Mouse (Mus musculus) CH12.LX (cell line): Measurements from ENCODE around the gene Taok1. TPM values are rescaled to one million over a fixed set of nuclear protein-coding genes. Genes with fewer than 3 reads are reported as not detected.

Experiments used
- DNase-seq: peaks from one replicate; pipeline ENCODE4 v3.0.0-alpha.2; 2013; ENCODE audit errors: extremely low read depth
- H3K27ac ChIP-seq: 2 replicates; pipeline ENCODE4 v1.5.1; 2012; ENCODE audit warnings: low read depth, mild to moderate bottlenecking, control low read depth, moderate library complexity; ENCODE audit not compliant: insufficient read depth
- H3K27me3 ChIP-seq: replicated peaks from 2 replicates; pipeline ENCODE3; 2012; ENCODE audit warnings: inconsistent platforms
- H3K36me3 ChIP-seq, 2 experiments: replicated peaks in 1 of 2; 2 replicates each; pipeline versions ENCODE3 to v1.6.1; 2012; ENCODE audit warnings: inconsistent platforms in 1 of 2, low read length in 1 of 2, mild to moderate bottlenecking in 1 of 2, mixed read lengths in 1 of 2, moderate library complexity in 1 of 2; ENCODE audit not compliant: control insufficient read depth in 1 of 2, insufficient read depth in 1 of 2
- H3K4me1 ChIP-seq, 2 experiments: 2 replicates each; pipeline ENCODE4 v1.6.1; 2012; ENCODE audit warnings: inconsistent platforms in 1 of 2, moderate library complexity in 1 of 2; ENCODE audit not compliant: insufficient read depth in 2 of 2, control insufficient read depth in 1 of 2
- H3K4me2 ChIP-seq: 2 replicates; pipeline ENCODE4 v1.6.1; 2012; ENCODE audit warnings: low read depth, mild to moderate bottlenecking, control low read depth; ENCODE audit not compliant: poor library complexity, insufficient read depth, severe bottlenecking
- H3K4me3 ChIP-seq, 3 experiments: fragments of 150-350 bp in 1 of 3; sonication (generic) in 1 of 3; replicated peaks in 1 of 3; 2 replicates each; pipeline versions ENCODE3 to v1.5.1; 2011 to 2012; ENCODE audit warnings: low read depth in 2 of 3, low read length in 2 of 3, mild to moderate bottlenecking in 2 of 3, moderate library complexity in 2 of 3, control low read depth in 1 of 3, improper control_type of control experiment in 1 of 3, inconsistent platforms in 1 of 3, mixed read lengths in 1 of 3; ENCODE audit not compliant: poor library complexity in 1 of 3
- H3K79me2 ChIP-seq: replicated peaks from 2 replicates; pipeline ENCODE4 v1.6.1; 2012; ENCODE audit warnings: mild to moderate bottlenecking, moderate library complexity; ENCODE audit not compliant: control insufficient read depth, poor library complexity, insufficient read depth, severe bottlenecking; ENCODE audit errors: extremely low read depth
- H3K9ac ChIP-seq: 2 replicates; pipeline ENCODE4 v1.6.1; 2012; ENCODE audit warnings: low read depth, mild to moderate bottlenecking, control low read depth, moderate library complexity; ENCODE audit not compliant: insufficient read depth
- H3K9me3 ChIP-seq: replicated peaks from 2 replicates; pipeline ENCODE3; 2012; ENCODE audit warnings: low read length, inconsistent platforms, mixed read lengths
- BHLHE40 ChIP-seq: IDR thresholded peaks from 2 replicates; pipeline ENCODE4 v1.6.1; 2011; ENCODE audit warnings: mild to moderate bottlenecking, low read depth, low read length, improper control_type of control experiment
- CHD1 ChIP-seq: IDR thresholded peaks from 2 replicates; pipeline ENCODE4 v1.6.1; 2012; ENCODE audit warnings: low read depth, low read length, improper control_type of control experiment, inconsistent platforms
- CHD2 ChIP-seq: IDR thresholded peaks from 2 replicates; pipeline ENCODE4 v1.6.1; 2011; ENCODE audit warnings: low read length, improper control_type of control experiment
- CTCF ChIP-seq, 2 experiments: IDR thresholded peaks in 1 of 2; conservative IDR thresholded peaks in 1 of 2; 2 replicates each; pipeline ENCODE4 v1.5.1; 2011 to 2012; ENCODE audit warnings: low read depth in 2 of 2, low read length in 2 of 2, improper control_type of control experiment in 1 of 2, inconsistent platforms in 1 of 2, mild to moderate bottlenecking in 1 of 2, moderate library complexity in 1 of 2
- E2F4 ChIP-seq: IDR thresholded peaks from 2 replicates; pipeline ENCODE4 v1.6.1; 2011; ENCODE audit warnings: low read depth, low read length, improper control_type of control experiment; ENCODE audit not compliant: insufficient replicate concordance
- ELF1 ChIP-seq: IDR thresholded peaks from 2 replicates; pipeline ENCODE4 v1.6.1; 2014; ENCODE audit warnings: low read depth, mild to moderate bottlenecking, inconsistent platforms, low read length, improper control_type of control experiment
- EP300 ChIP-seq: IDR thresholded peaks from 2 replicates; pipeline ENCODE4 v1.6.1; 2011; ENCODE audit warnings: low read length, improper control_type of control experiment
- ETS1 ChIP-seq: conservative IDR thresholded peaks from 2 replicates; pipeline ENCODE4 v1.6.1; 2012; ENCODE audit warnings: low read depth, mild to moderate bottlenecking, inconsistent platforms, low read length, improper control_type of control experiment, moderate library complexity
- GABPA ChIP-seq: IDR thresholded peaks from 2 replicates; pipeline ENCODE4 v1.6.1; 2012; ENCODE audit warnings: low read depth, low read length, improper control_type of control experiment, inconsistent platforms; ENCODE audit not compliant: insufficient replicate concordance
- HCFC1 ChIP-seq: IDR thresholded peaks from 2 replicates; pipeline ENCODE4 v1.6.1; 2012; ENCODE audit warnings: low read depth, mild to moderate bottlenecking, inconsistent platforms, low read length, improper control_type of control experiment
- IRF4 ChIP-seq: IDR thresholded peaks from 2 replicates; pipeline ENCODE4 v1.6.1; 2014; ENCODE audit warnings: low read depth, mild to moderate bottlenecking, inconsistent platforms, low read length, improper control_type of control experiment
- JUN ChIP-seq: IDR thresholded peaks from 2 replicates; pipeline ENCODE4 v1.6.1; 2011; ENCODE audit warnings: low read depth, mild to moderate bottlenecking, low read length, improper control_type of control experiment, moderate library complexity; ENCODE audit not compliant: insufficient read depth
- JUND ChIP-seq: conservative IDR thresholded peaks from 2 replicates; pipeline ENCODE4 v1.6.1; 2011; ENCODE audit warnings: low read depth, low read length, improper control_type of control experiment
- KAT2A ChIP-seq: IDR thresholded peaks from 2 replicates; pipeline ENCODE4 v1.6.1; 2012; ENCODE audit warnings: low read length, improper control_type of control experiment, inconsistent platforms; ENCODE audit not compliant: insufficient replicate concordance
- MAFK ChIP-seq: IDR thresholded peaks from 2 replicates; pipeline ENCODE4 v1.6.1; 2011; ENCODE audit warnings: low read length, improper control_type of control experiment; ENCODE audit not compliant: insufficient replicate concordance
- MAZ ChIP-seq: IDR thresholded peaks from 2 replicates; pipeline ENCODE4 v1.6.1; 2012; ENCODE audit warnings: low read depth, mild to moderate bottlenecking, inconsistent platforms, low read length, improper control_type of control experiment, moderate library complexity
- MEF2A ChIP-seq: IDR thresholded peaks from 2 replicates; pipeline ENCODE4 v1.6.1; 2014; ENCODE audit warnings: low read depth, mild to moderate bottlenecking, inconsistent platforms, low read length, improper control_type of control experiment, borderline replicate concordance
- MXI1 ChIP-seq: IDR thresholded peaks from 2 replicates; pipeline ENCODE4 v1.6.1; 2011; ENCODE audit warnings: mild to moderate bottlenecking, low read depth, low read length, improper control_type of control experiment
- MYC ChIP-seq: IDR thresholded peaks from 2 replicates; pipeline ENCODE4 v1.6.1; 2011; ENCODE audit warnings: low read depth, mild to moderate bottlenecking, improper control_type of control experiment, low read length
- NELFE ChIP-seq: IDR thresholded peaks from 2 replicates; pipeline ENCODE4 v1.6.1; 2011; ENCODE audit warnings: low read depth, low read length, improper control_type of control experiment
- NRF1 ChIP-seq: IDR thresholded peaks from 2 replicates; pipeline ENCODE4 v1.6.1; 2014; ENCODE audit warnings: low read depth, mild to moderate bottlenecking, inconsistent platforms, low read length, improper control_type of control experiment, moderate library complexity
- PAX5 ChIP-seq: IDR thresholded peaks from 2 replicates; pipeline ENCODE4 v1.6.1; 2012; ENCODE audit warnings: low read length, inconsistent platforms, mixed read lengths
- POLR2A ChIP-seq: IDR thresholded peaks from 2 replicates; pipeline ENCODE4 v1.6.1; 2011; ENCODE audit warnings: low read depth, mild to moderate bottlenecking, improper control_type of control experiment, low read length
- POLR2AphosphoS2 ChIP-seq: IDR thresholded peaks from 2 replicates; pipeline ENCODE4 v1.6.1; 2011; ENCODE audit warnings: low read depth, low read length, improper control_type of control experiment
- SIN3A ChIP-seq: IDR thresholded peaks from 2 replicates; pipeline ENCODE4 v1.6.1; 2012; ENCODE audit warnings: low read length, improper control_type of control experiment, inconsistent platforms
- SMC3 ChIP-seq: IDR thresholded peaks from 2 replicates; pipeline ENCODE4 v1.6.1; 2011; ENCODE audit warnings: low read depth, low read length, improper control_type of control experiment
- TBP ChIP-seq: conservative IDR thresholded peaks from 2 replicates; pipeline ENCODE4 v1.6.1; 2011; ENCODE audit warnings: low read depth, low read length, improper control_type of control experiment
- TCF12 ChIP-seq: IDR thresholded peaks from 2 replicates; pipeline ENCODE4 v1.6.1; 2014; ENCODE audit warnings: low read depth, mild to moderate bottlenecking, inconsistent platforms, low read length, improper control_type of control experiment
- UBTF ChIP-seq: IDR thresholded peaks from 2 replicates; pipeline ENCODE4 v1.6.1; 2012; ENCODE audit warnings: low read depth, mild to moderate bottlenecking, inconsistent platforms, low read length, improper control_type of control experiment, moderate library complexity
- USF1 ChIP-seq: IDR thresholded peaks from 2 replicates; pipeline ENCODE4 v1.6.1; 2014; ENCODE audit warnings: low read depth, mild to moderate bottlenecking, inconsistent platforms, low read length, improper control_type of control experiment
- USF2 ChIP-seq: conservative IDR thresholded peaks from 2 replicates; pipeline ENCODE4 v1.6.1; 2011; ENCODE audit warnings: low read depth, low read length, improper control_type of control experiment
- ZC3H11A ChIP-seq: IDR thresholded peaks from 2 replicates; pipeline ENCODE4 v1.6.1; 2012; ENCODE audit warnings: low read depth, mild to moderate bottlenecking, inconsistent platforms, low read length, improper control_type of control experiment
- ZKSCAN1 ChIP-seq: IDR thresholded peaks from 2 replicates; pipeline ENCODE4 v1.6.1; 2012; ENCODE audit warnings: low read depth, inconsistent platforms, low read length, improper control_type of control experiment, borderline replicate concordance
- ZNF384 ChIP-seq: IDR thresholded peaks from 2 replicates; pipeline ENCODE4 v1.6.1; 2012; ENCODE audit warnings: low read depth, low read length, improper control_type of control experiment, inconsistent platforms
- dilution Hi-C: fragments of 300-500 bp; cut with MboI; formaldehyde crosslinking; loops from 2 replicates; pipeline ENCODE4 v1.14.3; 2020; ENCODE audit warnings: low sequenced_read_pairs; ENCODE audit not compliant: extremely low pct_unique_long_range_greater_than_20kb, extremely low pct_ligation_motif_present
- in situ Hi-C: fragments of 300-500 bp; cut with MboI; formaldehyde crosslinking; loops from 3 replicates; pipeline ENCODE4 v1.14.3; 2019; ENCODE audit warnings: low sequenced_read_pairs, low pct_ligation_motif_present, low pct_unique_long_range_greater_than_20kb, mixed read lengths
- polyA plus RNA-seq: library from polyadenylated mRNA; unstranded; fragments of >175 nt; gene quantifications from 2 replicates; pipeline ENCODE4 v1.2.1, GENCODE M21; 2012; ENCODE audit warnings: low read depth; ENCODE audit not compliant: insufficient read length
- total RNA-seq, 2 experiments: library from RNA; depleted of rRNA; stranded (reverse); fragments of 300-350 nt in 1 of 2; fragments of >200 nt in 1 of 2; gene quantifications; 2 replicates each; pipeline ENCODE4 v1.2.3; 2012 to 2014

Gene Taok1
- total and polyA plus RNA-seq, 3 experiments, result 8.9 to 13.7 (median 11.6) TPM

DNA sequence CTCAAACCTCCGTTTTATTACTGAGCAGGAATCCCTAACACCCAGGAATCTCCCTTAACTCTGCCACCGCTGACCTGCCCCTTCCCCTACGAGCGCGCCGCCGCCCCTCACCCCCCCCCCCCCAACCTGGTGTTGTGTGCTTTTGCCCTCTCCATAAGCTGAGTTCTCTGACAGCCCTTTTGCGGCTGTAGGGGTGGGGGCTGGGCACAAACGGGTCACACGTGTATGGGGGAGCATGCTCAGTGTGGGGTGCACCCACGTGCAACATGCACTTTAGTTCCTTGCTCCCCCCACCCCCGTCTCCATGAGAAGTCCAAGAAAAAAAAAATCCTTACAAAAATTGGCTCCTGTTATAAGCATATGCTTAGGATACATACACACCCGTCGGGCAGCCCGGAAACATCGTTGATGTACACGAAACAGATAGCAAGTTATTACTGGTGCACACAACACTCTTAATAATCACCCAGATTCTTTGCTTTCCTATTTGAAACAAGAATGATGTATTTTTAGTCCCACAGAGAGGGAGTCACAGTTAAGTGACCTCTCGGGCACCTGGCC, 115.2 kb downstream of the Taok1 start (continued):
- TF ChIP-seq CHD1, result no peak
- no peak for TF ChIP-seq ZC3H11A
- no peak for TF ChIP-seq USF2
- TF ChIP-seq NELFE, result 0 out of 2 replicates have a peak, but pooled peaks have one; percentile 35
- TF ChIP-seq IRF4, result peak; percentile 11; the same call in 1 of the 2 replicates
- TF ChIP-seq, all 38 proteins: peak for 12

DNA sequence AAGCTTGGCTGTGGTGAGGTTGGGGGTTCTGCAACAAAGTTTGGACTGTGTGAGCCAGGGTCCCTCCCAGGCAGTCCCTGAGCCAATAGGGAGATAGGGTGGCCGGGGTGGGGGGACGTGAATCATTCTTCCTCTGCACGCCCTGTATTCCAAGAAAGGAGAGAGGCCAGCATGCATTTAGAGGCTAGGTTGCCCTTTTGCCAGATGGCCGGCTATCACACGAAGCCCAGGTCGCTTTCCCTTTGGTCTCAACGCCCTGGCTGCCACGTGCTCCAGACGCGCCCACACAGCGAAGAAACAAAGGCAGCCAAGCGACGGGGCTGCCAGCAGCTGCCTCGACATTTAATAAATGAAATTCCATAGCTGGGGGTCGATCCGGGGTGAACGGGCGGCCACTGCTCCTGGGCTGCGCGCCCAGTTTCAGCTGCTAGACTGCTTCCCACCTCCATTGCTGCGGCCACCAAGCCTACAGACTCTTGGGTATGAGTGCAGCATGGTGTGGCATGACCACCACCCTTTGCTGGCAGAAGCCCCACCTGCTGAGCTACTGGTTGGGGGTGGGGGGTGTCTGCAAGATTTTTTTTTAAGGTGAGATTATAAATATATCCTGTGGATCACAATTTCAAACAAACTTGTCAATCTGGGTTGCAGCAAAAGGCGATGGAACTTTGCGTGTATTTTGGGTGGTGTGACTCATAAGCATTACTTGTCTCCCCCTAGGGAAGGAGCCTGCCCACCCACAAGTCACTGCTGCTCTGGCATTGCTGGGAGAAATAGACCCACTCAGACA, 115.9 kb downstream of the Taok1 start:
- H3K4me2 ChIP-seq, result peak overlapping the region; percentile 90
- peak overlapping the region; percentile 95; the same call in 1 of the 2 replicates for H3K9ac ChIP-seq
- no peak overlapping the region for H3K27ac ChIP-seq
- no peaks in the 10 kb centered on the region for H3K9me3 ChIP-seq
- peaks cover 0 to 10% of the 10 kb centered on the region in 2 experiments for H3K36me3 ChIP-seq
- peak overlapping the region; percentile 29 to 84 (median 78) for H3K4me3 ChIP-seq
- dilution Hi-C loops, result no loop called here
- in situ Hi-C loops, result no loop called here
- peaks cover 41% of the 10 kb centered on the region for H3K27me3 ChIP-seq
- H3K4me1 ChIP-seq, result peaks cover 17 to 51% of the 10 kb centered on the region in 2 experiments
- H3K79me2 ChIP-seq, result peaks cover 28% of the 10 kb centered on the region
- peak; percentile 74 for DNase-seq
- 0 out of 2 replicates have a peak, but pooled peaks have one; percentile 5 for TF ChIP-seq ELF1
- TF ChIP-seq IRF4, result no peak
- TF ChIP-seq POLR2AphosphoS2, result no peak
- TF ChIP-seq TCF12, result no peak
- no peak for TF ChIP-seq JUND
- TF ChIP-seq MXI1, result peak; percentile 95
- no peak for TF ChIP-seq MAFK
- no peak; the same call in 1 of the 2 replicates for TF ChIP-seq MYC
- TF ChIP-seq JUN, result peak; percentile 46; the same call in 1 of the 2 replicates
- no peak for TF ChIP-seq ZNF384
- TF ChIP-seq USF1, result no peak
- TF ChIP-seq KAT2A, result no peak
- TF ChIP-seq CHD2, result no peak
- no peak for TF ChIP-seq GABPA
- TF ChIP-seq NELFE, result no peak
- TF ChIP-seq ZC3H11A, result no peak
- TF ChIP-seq PAX5, result no peak
- TF ChIP-seq ZKSCAN1, result no peak
- TF ChIP-seq POLR2A, result peak; percentile 40; the same call in 1 of the 2 replicates
- TF ChIP-seq E2F4, result no peak
- peak; percentile 88; the same call in 1 of the 2 replicates for TF ChIP-seq MEF2A
- TF ChIP-seq SIN3A, result no peak; the same call in 1 of the 2 replicates
- no peak; a peak in 1 of 4 replicates for TF ChIP-seq CTCF (conservative IDR thresholded peaks at IDR 0.05 in 1 of 2, IDR thresholded peaks at IDR 0.05 in 1 of 2; ENCODE audit: low read depth in 2 of 2, low read length in 2 of 2)
- no peak for TF ChIP-seq HCFC1
- peak; percentile 58 for TF ChIP-seq BHLHE40
- 0 out of 2 replicates have a peak, but pooled peaks have one; percentile 1 for TF ChIP-seq TBP
- no peak for TF ChIP-seq EP300
- 0 out of 2 replicates have a peak, but pooled peaks have one; percentile 11 for TF ChIP-seq UBTF
- no peak for TF ChIP-seq SMC3
- no peak for TF ChIP-seq MAZ
- TF ChIP-seq ETS1, result no peak; the same call in 1 of the 2 replicates
- 0 out of 2 replicates have a peak, but pooled peaks have one; percentile 16 for TF ChIP-seq NRF1
